Mouse (Mus musculus) bone marrow, adult 2 months (tissue): ENCODE measurements around the gene Fanca.

Experiments used
- CTCF ChIP-seq: fragments of 200-500 bp; IDR thresholded peaks from 2 replicates; pipeline ENCODE4 v1.5.1; 2011; ENCODE audit warnings: low read length, control low read depth; ENCODE audit not compliant: control insufficient read depth, insufficient read depth
- POLR2A ChIP-seq: fragments of 200-500 bp; IDR thresholded peaks from 2 replicates; pipeline ENCODE4 v1.6.1; 2011; ENCODE audit warnings: low read depth, mild to moderate bottlenecking, control low read depth, low read length, borderline replicate concordance; ENCODE audit not compliant: control insufficient read depth

GRCm38 (mm10) chr8:123232553-123232952, 85.8 kb downstream of the Fanca start:
- no peak for TF ChIP-seq CTCF
- TF ChIP-seq POLR2A, result no peak
